Mouse (Mus musculus) midbrain, embryonic 11.5 days (tissue): ENCODE data around the gene Zbp1. TPM values are rescaled to one million over a fixed set of nuclear protein-coding genes. Genes with fewer than 3 reads are reported as not detected.

ENCODE experiments used
- ATAC-seq: fragments of 200-750 bp; cut with Nextera tagmentation; 2 replicates; pipeline ENCODE4 v1.8.0; 2017; ENCODE audit warnings: moderate TSS enrichment, moderate library complexity; ENCODE audit not compliant: low FRiP score
- DNase-seq: peaks from one replicate; pipeline ENCODE4 v3.0.0; 2015; ENCODE audit warnings: low spot score; ENCODE audit errors: missing footprints
- H3K27ac ChIP-seq: fragments of 300-500 bp; sonication (generic); 2 replicates; pipeline ENCODE4 v1.5.1; 2014; ENCODE audit warnings: low read depth, low read length
- H3K27me3 ChIP-seq: fragments of 300-500 bp; sonication (generic); 2 replicates; pipeline ENCODE4 v1.6.1; 2014; ENCODE audit warnings: mild to moderate bottlenecking, low read length, moderate library complexity, mixed read lengths; ENCODE audit not compliant: control insufficient read depth, insufficient read depth
- H3K36me3 ChIP-seq: fragments of 300-500 bp; sonication (generic); 2 replicates; pipeline ENCODE4 v1.6.1; 2014; ENCODE audit warnings: mild to moderate bottlenecking, low read length, moderate library complexity, mixed read lengths; ENCODE audit not compliant: control insufficient read depth, insufficient read depth
- H3K4me1 ChIP-seq: fragments of 300-500 bp; sonication (generic); 2 replicates; pipeline ENCODE4 v1.6.1; 2014; ENCODE audit warnings: low read length; ENCODE audit not compliant: control insufficient read depth, insufficient read depth
- H3K4me2 ChIP-seq: fragments of 300-500 bp; sonication (generic); 2 replicates; pipeline ENCODE4 v1.6.1; 2014; ENCODE audit warnings: mild to moderate bottlenecking, moderate library complexity
- H3K4me3 ChIP-seq: fragments of 300-500 bp; sonication (generic); 2 replicates; pipeline ENCODE4 v1.5.1; 2014; ENCODE audit warnings: low read depth, low read length
- H3K9ac ChIP-seq: fragments of 300-500 bp; sonication (generic); 2 replicates; pipeline ENCODE4 v1.6.1; 2014; ENCODE audit warnings: low read length
- H3K9me3 ChIP-seq: fragments of 300-500 bp; sonication (generic); 2 replicates; pipeline ENCODE4 v1.6.1; 2016; ENCODE audit warnings: low read length; ENCODE audit not compliant: control insufficient read depth
- WGBS: fragments of 180-500 bp; shearing (Covaris S2); extraction: QIAGEN DNeasy Blood & Tissue Kit; methylation state at CpG from one replicate; pipeline ENCODE4 v1.1.7; 2014; 5-methylcytosine and 5-hydroxymethylcytosine counted together
- polyA plus RNA-seq: library from polyadenylated mRNA; unstranded; fragments of >200 nt; fragmentation: Nextera tagmentation; extraction: Ambion mirVana; gene quantifications from 2 replicates; pipeline ENCODE4 v1.2.1, GENCODE M21; 2014

The Zbp1 gene
- polyA plus RNA-seq, 1 experiment from 2014 or later, result 0.55 TPM

GRCm38 (mm10) chr2:173224097-173224496 lies 5.4 kb upstream of the Zbp1 start:
- no peaks in the 10 kb centered on the region for H3K9me3 ChIP-seq
- H3K36me3 ChIP-seq, result peaks cover 4% of the 10 kb centered on the region
- H3K4me3 ChIP-seq, result no peak overlapping the region
- no peaks in the 10 kb centered on the region for H3K27me3 ChIP-seq
- H3K4me1 ChIP-seq, result no peaks in the 10 kb centered on the region
- DNase-seq (no peak), ATAC-seq (no peak)
- no peak overlapping the region for H3K4me2 ChIP-seq
- no peak overlapping the region for H3K9ac ChIP-seq
- no peak overlapping the region; the same call in 1 of the 2 replicates for H3K27ac ChIP-seq
- WGBS, result 83% methylated on average over 3 of the region's 3 CpGs

- peaks cover 4% of the 10 kb centered on the region for H3K36me3 ChIP-seq
- no peak overlapping the region for H3K9ac ChIP-seq
- no peak overlapping the region for H3K4me2 ChIP-seq
- no peaks in the 10 kb centered on the region for H3K27me3 ChIP-seq
- 82% methylated on average over 3 of the region's 3 CpGs for WGBS
- H3K4me3 ChIP-seq, result no peak overlapping the region
- H3K9me3 ChIP-seq, result no peaks in the 10 kb centered on the region
- no peak for ATAC-seq
- H3K27ac ChIP-seq, result no peak overlapping the region
- no peaks in the 10 kb centered on the region for H3K4me1 ChIP-seq
- DNase-seq, result no peak
These were observed 4.8 kb upstream of the Zbp1 start for GRCm38 (mm10) chr2:173223496-173223895.

- no peak overlapping the region for H3K9ac ChIP-seq
- no peak overlapping the region for H3K27ac ChIP-seq
- WGBS, result 92% methylated on average over 9 of the region's 9 CpGs
- DNase-seq (no peak), ATAC-seq (no peak)
- H3K4me2 ChIP-seq, result no peak overlapping the region
- H3K4me3 ChIP-seq, result no peak overlapping the region
- no peaks in the 10 kb centered on the region for H3K36me3 ChIP-seq
- H3K27me3 ChIP-seq, result no peaks in the 10 kb centered on the region
- no peaks in the 10 kb centered on the region for H3K4me1 ChIP-seq
- H3K9me3 ChIP-seq, result no peaks in the 10 kb centered on the region
These were observed 2.0 kb upstream of the Zbp1 start for GRCm38 (mm10) chr2:173220754-173221153.

GRCm38 (mm10) chr2:173219256-173219954 lies 682 bp upstream of the Zbp1 start:
- peak; percentile 94 for DNase-seq
- no peak overlapping the region for H3K27ac ChIP-seq
- peak; percentile 57; the same call in 1 of the 2 replicates for ATAC-seq
- no peak overlapping the region for H3K4me3 ChIP-seq
- WGBS, result 48% methylated on average over 10 of the region's 10 CpGs
- H3K4me1 ChIP-seq, result no peaks in the 10 kb centered on the region
- no peaks in the 10 kb centered on the region for H3K36me3 ChIP-seq
- H3K4me2 ChIP-seq, result no peak overlapping the region
- no peaks in the 10 kb centered on the region for H3K9me3 ChIP-seq
- H3K27me3 ChIP-seq, result no peaks in the 10 kb centered on the region
- H3K9ac ChIP-seq, result no peak overlapping the region

- WGBS, result 89% methylated on average over 5 of the region's 5 CpGs
These were observed 912 bp downstream of the Zbp1 start for GRCm38 (mm10) chr2:173217763-173218258.

GRCm38 (mm10) chr2:173217246-173217645 lies 1.5 kb downstream of the Zbp1 start:
- no peaks in the 10 kb centered on the region for H3K9me3 ChIP-seq
- H3K4me2 ChIP-seq, result no peak overlapping the region
- no peaks in the 10 kb centered on the region for H3K36me3 ChIP-seq
- no peaks in the 10 kb centered on the region for H3K27me3 ChIP-seq
- DNase-seq (peak; percentile 28), ATAC-seq (no peak)
- H3K27ac ChIP-seq, result no peak overlapping the region
- WGBS, result 68% methylated on average over 3 of the region's 3 CpGs
- no peak overlapping the region for H3K9ac ChIP-seq
- H3K4me3 ChIP-seq, result no peak overlapping the region
- H3K4me1 ChIP-seq, result no peaks in the 10 kb centered on the region

More at GRCm38 (mm10) chr2:173217763-173218258, 912 bp downstream of the Zbp1 start:
- no peak overlapping the region for H3K4me3 ChIP-seq
- ATAC-seq, result no peak
- H3K27me3 ChIP-seq, result no peaks in the 10 kb centered on the region
- H3K4me1 ChIP-seq, result no peaks in the 10 kb centered on the region
- no peak overlapping the region for H3K27ac ChIP-seq
- DNase-seq, result peak; percentile 12
- H3K9ac ChIP-seq, result no peak overlapping the region
- H3K4me2 ChIP-seq, result no peak overlapping the region
- H3K9me3 ChIP-seq, result no peaks in the 10 kb centered on the region
- no peaks in the 10 kb centered on the region for H3K36me3 ChIP-seq

- Histone ChIP-seq H3K9ac (no peak overlapping the region), H3K27ac (no peak overlapping the region), H3K4me1 (no peaks in the 10 kb centered on the region), H3K9me3 (no peaks in the 10 kb centered on the region), H3K36me3 (no peaks in the 10 kb centered on the region), H3K27me3 (no peaks in the 10 kb centered on the region), H3K4me3 (no peak overlapping the region), H3K4me2 (no peak overlapping the region)
- ATAC-seq (no peak), DNase-seq (no peak)
- WGBS, result 93% methylated on average over 7 of the region's 7 CpGs
These were observed 1.9 kb downstream of the Zbp1 start for GRCm38 (mm10) chr2:173216840-173217239.

GRCm38 (mm10) chr2:173212227-173212626 lies 6.5 kb downstream of the Zbp1 start:
- DNase-seq, result no peak
- 87% methylated on average over 4 of the region's 4 CpGs for WGBS
- H3K27ac ChIP-seq, result no peak overlapping the region

GRCm38 (mm10) chr2:173209091-173209815 lies 9.5 kb downstream of the Zbp1 start:
- H3K27ac ChIP-seq, result no peak overlapping the region
- no peaks in the 10 kb centered on the region for H3K9me3 ChIP-seq
- DNase-seq (no peak), ATAC-seq (no peak)
- H3K4me1 ChIP-seq, result no peaks in the 10 kb centered on the region
- H3K4me3 ChIP-seq, result no peak overlapping the region
- WGBS, result 92% methylated on average over 7 of the region's 7 CpGs
- H3K27me3 ChIP-seq, result no peaks in the 10 kb centered on the region
- no peak overlapping the region for H3K4me2 ChIP-seq
- no peak overlapping the region for H3K9ac ChIP-seq
- H3K36me3 ChIP-seq, result no peaks in the 10 kb centered on the region

More at GRCm38 (mm10) chr2:173212227-173212626, 6.5 kb downstream of the Zbp1 start:
- ATAC-seq, result no peak
- Histone ChIP-seq H3K4me2 (no peak overlapping the region), H3K36me3 (no peaks in the 10 kb centered on the region), H3K4me1 (no peaks in the 10 kb centered on the region), H3K4me3 (no peak overlapping the region), H3K27me3 (no peaks in the 10 kb centered on the region), H3K9ac (no peak overlapping the region), H3K9me3 (no peaks in the 10 kb centered on the region)
